Mouse (Mus musculus): ENCODE data around the gene Gm14548. TPM values are rescaled to one million over a fixed set of nuclear protein-coding genes. Genes with fewer than 3 reads are reported as not detected.
"Not testable (repeated sequence)": the region's sequence is repeated elsewhere in the genome, so short reads cannot be mapped to it uniquely, and the experiment has no call there.

Gene Gm14548
- not detected for total RNA-seq (2022)

DNA sequence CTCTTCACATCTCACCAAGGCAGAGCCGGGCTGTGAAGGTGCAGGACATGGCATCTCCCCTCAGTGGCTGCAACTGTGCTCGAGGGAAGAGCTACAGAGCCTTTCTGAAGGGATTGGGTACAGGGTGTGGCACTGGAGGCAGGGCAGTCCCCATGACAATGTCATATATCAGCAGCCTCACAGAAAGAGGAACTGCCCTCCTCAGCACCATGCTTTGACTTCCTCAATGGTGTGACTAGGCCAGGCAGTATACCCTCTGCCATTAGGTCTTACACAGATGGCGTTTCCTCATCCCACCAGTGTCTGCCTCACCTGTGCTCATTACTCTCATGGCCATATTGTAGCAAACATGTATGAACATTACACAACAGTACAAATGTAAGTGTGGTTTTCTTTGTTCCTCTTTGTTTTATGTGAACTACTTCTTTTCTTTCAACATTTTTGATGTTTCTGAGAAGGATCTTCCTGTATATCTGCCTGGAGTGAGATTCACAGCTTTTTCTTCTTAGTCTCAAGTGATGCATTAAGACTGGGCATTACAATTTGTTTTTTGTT, at the start of gene Gm14548:
Gene Gm14548 (minus strand): TSS at position 85 of the 555 bp plus-strand sequence.
- DNase-seq (ENCODE audit: low spot score in 2 of 2) = not testable (repeated sequence)

- DNase-seq (ENCODE audit: low spot score in 2 of 2) = no peak
Measured at GRCm38 (mm10) chr7:3946117-3946516, 48.2 kb upstream of the Gm14548 start.

- no peak for DNase-seq (ENCODE audit: low spot score in 2 of 2)
Measured at GRCm38 (mm10) chr7:3940915-3941314, 43.0 kb upstream of the Gm14548 start.

GRCm38 (mm10) chr7:3939866-3940525, 42.1 kb upstream of the Gm14548 start:
- no peak for DNase-seq (ENCODE audit: low spot score in 2 of 2)

DNA sequence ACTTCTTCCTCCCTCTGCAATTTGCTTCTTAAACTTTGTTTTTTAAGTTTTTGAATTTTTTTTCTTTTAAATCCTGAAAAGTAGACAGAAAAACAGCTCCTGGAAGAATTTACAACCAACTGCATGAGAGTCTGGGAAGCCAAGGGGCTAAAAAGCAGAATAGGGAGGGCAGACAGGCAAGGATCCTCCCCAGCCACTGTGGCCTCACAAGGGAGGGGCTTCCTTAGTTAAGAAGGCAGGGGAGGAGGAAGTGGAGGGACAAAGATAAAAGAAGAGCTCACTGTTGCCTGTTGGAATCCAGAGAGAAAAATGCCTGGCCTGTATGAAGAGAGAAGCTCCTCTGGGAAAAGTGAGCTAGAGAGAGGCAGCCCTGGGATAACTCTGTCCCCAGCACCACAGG, 37.6 kb upstream of the Gm14548 start:
- DNase-seq (ENCODE audit: low spot score in 2 of 2) = not testable (repeated sequence)

DNA sequence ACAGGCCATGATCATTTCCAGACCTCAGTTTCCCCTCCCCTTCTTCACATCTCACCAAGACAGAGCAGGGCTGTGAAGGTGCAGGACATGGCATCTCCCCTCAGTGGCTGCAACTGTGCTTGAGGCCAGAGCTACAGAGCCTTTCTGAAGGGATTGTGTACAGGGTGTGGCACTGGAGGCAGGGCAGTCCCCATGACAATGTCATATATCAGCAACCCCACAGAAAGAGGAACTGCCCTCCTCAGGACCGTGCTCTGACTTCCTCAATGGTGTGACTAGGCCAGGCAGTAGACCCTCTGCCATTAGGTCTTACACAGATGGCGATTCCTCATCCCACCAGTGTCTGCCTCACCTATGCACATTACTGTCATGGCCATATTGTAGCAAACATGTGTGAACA, 17.5 kb upstream of the Gm14548 start, which contains the start of gene Lilra6:
Gene Lilra6 (minus strand): TSS at position 117 of the 400 bp plus-strand sequence.
- not testable (repeated sequence) for DNase-seq (ENCODE audit: low spot score in 2 of 2)

- DNase-seq (ENCODE audit: low spot score in 2 of 2) = no peak
Measured at GRCm38 (mm10) chr7:3903704-3904103, 5.8 kb upstream of the Gm14548 start.

DNA sequence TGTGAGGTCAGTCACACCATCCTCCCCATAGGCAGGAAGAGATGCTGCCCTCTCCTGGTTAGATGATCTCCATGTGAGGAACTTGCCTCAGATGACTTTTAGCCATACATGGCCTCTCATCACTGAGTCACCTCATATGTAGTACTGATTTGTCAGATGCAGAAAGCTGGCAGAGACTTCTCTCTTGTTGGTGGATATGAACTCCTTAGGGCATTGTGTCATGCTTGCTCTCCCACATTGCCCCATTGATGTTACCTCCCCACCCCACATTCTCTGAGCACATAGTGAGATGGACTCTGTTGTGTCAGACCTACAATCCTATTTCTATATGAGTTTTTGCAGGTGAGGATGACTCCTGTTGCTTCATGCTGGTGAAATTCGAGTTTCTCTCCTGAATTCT, 22.9 kb downstream of the Gm14548 start:
- DNase-seq (ENCODE audit: low spot score in 2 of 2) = not testable (repeated sequence)

GRCm38 (mm10) chr7:3844951-3845350, 53.0 kb downstream of the Gm14548 start, which contains the start of gene Pira2:
Pira2 (minus strand) TSS chr7:3845051.
- DNase-seq (ENCODE audit: low spot score in 2 of 2) = not testable (repeated sequence)

GRCm38 (mm10) chr7:3837854-3838253, 60.1 kb downstream of the Gm14548 start:
- DNase-seq (ENCODE audit: low spot score in 2 of 2) = not testable (repeated sequence)

Other genes with a start within 250 kb of the Gm14548 start
- gene Leng1, start 232.3 kb downstream of the Gm14548 start, total RNA-seq (2022) = 1 to 10 TPM; 2.8 to 4.8 (median 3.7) TPM
- gene Tmc4, start 220.6 kb downstream of the Gm14548 start, total RNA-seq (2022) = under 1 TPM in 3 of 4 experiments, not detected in 1; 0.27 to 0.97 (median 0.40) TPM
- gene Tsen34, start 205.3 kb downstream of the Gm14548 start, total RNA-seq (2022) = 10 to 100 TPM; 25.3 to 34.0 (median 29.0) TPM
- 10 to 100 TPM in 1 of 4 experiments, 1 to 10 TPM in 3; 6.7 to 10.3 (median 8.2) TPM for gene Mboat7, start 204.6 kb downstream of the Gm14548 start, total RNA-seq (2022)
- 100 to 1,000 TPM; 403 to 496 (median 426) TPM for gene Rps9, start 194.1 kb downstream of the Gm14548 start, total RNA-seq (2022)
- gene Pirb, start 177.7 kb downstream of the Gm14548 start, total RNA-seq (2022) = under 1 TPM; 0.15 to 0.63 (median 0.33) TPM
- under 1 TPM in 1 of 4 experiments, not detected in 3; 0.20 TPM for gene Gm15448, start 72.4 kb downstream of the Gm14548 start, total RNA-seq (2022)
- gene Pira2, start 53.1 kb downstream of the Gm14548 start, total RNA-seq (2022) = not detected
- under 1 TPM in 2 of 4 experiments, not detected in 2; 0.17 to 0.19 TPM for gene Lilra6, start 17.4 kb upstream of the Gm14548 start, total RNA-seq (2022)
- gene Lair1, start 165.1 kb upstream of the Gm14548 start, total RNA-seq (2022) = under 1 TPM in 3 of 4 experiments, not detected in 1; 0.21 to 0.43 (median 0.41) TPM
- 1 to 10 TPM in 1 of 4 experiments, under 1 TPM in 3; 0.18 to 1.3 (median 0.75) TPM for gene Ttyh1, start 221.3 kb upstream of the Gm14548 start, total RNA-seq (2022)
- 10 to 100 TPM; 23.8 to 30.8 (median 25.8) TPM for gene Leng8, start 238.9 kb upstream of the Gm14548 start, total RNA-seq (2022)